Mouse (Mus musculus) C2C12 (cell line): ENCODE data around the gene Epas1. TPM values are rescaled to one million over a fixed set of nuclear protein-coding genes. Genes with fewer than 3 reads are reported as not detected.

Source experiments
- H3K27me3 ChIP-seq: one replicate; pipeline ENCODE4 v1.6.1; 2011; ENCODE audit not compliant: control insufficient read depth, insufficient read depth, insufficient read length
- H3K36me3 ChIP-seq: one replicate; pipeline ENCODE4 v1.6.1; 2011; ENCODE audit not compliant: control insufficient read depth, insufficient read depth
- H3K4me3 ChIP-seq: one replicate; pipeline ENCODE4 v1.5.1; 2011; ENCODE audit warnings: mild to moderate bottlenecking, control low read depth; ENCODE audit not compliant: poor library complexity, insufficient read depth, severe bottlenecking
- H3K79me2 ChIP-seq: one replicate; pipeline ENCODE4 v1.6.1; 2011; ENCODE audit not compliant: control insufficient read depth, insufficient read depth
- H3K79me3 ChIP-seq: one replicate; pipeline ENCODE4 v1.6.1; 2011; ENCODE audit warnings: low read depth, control low read depth
- H3ac ChIP-seq: one replicate; pipeline ENCODE3; 2011; ENCODE audit warnings: low read depth; ENCODE audit not compliant: control insufficient read depth, insufficient read length
- CEBPB ChIP-seq: IDR thresholded peaks from one replicate; pipeline ENCODE4 v1.6.1; 2011; ENCODE audit warnings: low read depth, mild to moderate bottlenecking, control low read depth, moderate library complexity
- CTCF ChIP-seq: IDR thresholded peaks from one replicate; pipeline ENCODE4 v1.5.1; 2011; ENCODE audit not compliant: control insufficient read depth, insufficient read depth, insufficient read length
- FOSL1 ChIP-seq: IDR thresholded peaks from one replicate; pipeline ENCODE4 v1.8.0; 2011; ENCODE audit warnings: mild to moderate bottlenecking, low read length; ENCODE audit not compliant: poor library complexity, insufficient read depth, severe bottlenecking
- MAX ChIP-seq: IDR thresholded peaks from one replicate; pipeline ENCODE4 v1.6.1; 2011; ENCODE audit warnings: mild to moderate bottlenecking, control low read depth
- MYOD1 ChIP-seq: IDR thresholded peaks from one replicate; pipeline ENCODE4 v1.6.1; 2011; ENCODE audit warnings: low read depth; ENCODE audit not compliant: control insufficient read depth, insufficient read length
- MYOG ChIP-seq: IDR thresholded peaks from one replicate; pipeline ENCODE4 v1.6.1; 2011; ENCODE audit not compliant: control insufficient read depth, insufficient read length; ENCODE audit errors: extremely low read depth
- USF1 ChIP-seq: IDR thresholded peaks from one replicate; pipeline ENCODE4 v1.6.1; 2011; ENCODE audit warnings: low read depth, mild to moderate bottlenecking, control low read depth, moderate library complexity
- polyA plus RNA-seq: library from polyadenylated mRNA; unstranded; fragments of >200 nt; fragmentation: generic; extraction: Trizol; gene quantifications from one replicate; pipeline ENCODE4 v1.2.1, GENCODE M21; 2012; ENCODE audit warnings: missing spikeins

Epas1 gene
- polyA plus RNA-seq, 1 experiment: 0.05 TPM

DNA sequence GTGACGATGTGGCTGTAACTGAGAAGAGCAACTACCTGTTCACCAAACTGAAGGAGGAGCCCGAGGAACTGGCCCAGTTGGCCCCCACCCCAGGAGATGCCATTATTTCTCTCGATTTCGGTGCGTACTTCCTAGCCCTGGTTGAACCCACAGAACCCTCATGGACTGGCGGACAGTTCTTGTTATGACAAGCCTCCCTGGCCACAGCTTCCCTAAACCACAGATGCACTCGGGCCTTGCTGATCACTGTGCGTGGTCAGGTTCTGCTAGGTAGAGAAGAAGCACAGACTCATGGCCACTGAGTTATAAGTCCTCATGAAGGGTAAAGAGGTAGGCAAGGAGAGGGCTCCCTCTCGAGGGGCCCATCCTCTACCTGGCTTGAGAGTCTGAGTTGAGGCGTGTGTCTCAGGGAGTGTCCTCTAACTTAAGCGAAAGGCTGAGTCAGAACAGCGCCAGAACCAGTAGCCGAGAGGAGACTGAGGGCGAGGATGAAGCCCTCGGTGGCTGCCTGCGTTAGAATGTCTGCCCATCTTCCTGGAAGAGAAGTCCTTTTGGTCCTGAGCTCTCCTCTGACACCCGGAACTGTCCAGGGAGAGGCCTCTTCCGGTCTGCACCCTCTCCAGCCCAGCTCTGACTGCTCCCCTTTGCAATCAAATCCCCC is 71.1 kb downstream of the Epas1 start:
- Histone ChIP-seq H3K79me2 (no peaks in the 10 kb centered on the region), H3K27me3 (peaks cover 15% of the 10 kb centered on the region), H3K36me3 (no peaks in the 10 kb centered on the region), H3K4me3 (no peak overlapping the region), H3K79me3 (no peaks in the 10 kb centered on the region), H3ac (no peak overlapping the region)
- no peak for TF ChIP-seq MYOD1
- no peak for TF ChIP-seq FOSL1
- no peak for TF ChIP-seq USF1
- TF ChIP-seq MYOG: no peak
- no peak for TF ChIP-seq CTCF
- no peak for TF ChIP-seq MAX
- no peak for TF ChIP-seq CEBPB

DNA sequence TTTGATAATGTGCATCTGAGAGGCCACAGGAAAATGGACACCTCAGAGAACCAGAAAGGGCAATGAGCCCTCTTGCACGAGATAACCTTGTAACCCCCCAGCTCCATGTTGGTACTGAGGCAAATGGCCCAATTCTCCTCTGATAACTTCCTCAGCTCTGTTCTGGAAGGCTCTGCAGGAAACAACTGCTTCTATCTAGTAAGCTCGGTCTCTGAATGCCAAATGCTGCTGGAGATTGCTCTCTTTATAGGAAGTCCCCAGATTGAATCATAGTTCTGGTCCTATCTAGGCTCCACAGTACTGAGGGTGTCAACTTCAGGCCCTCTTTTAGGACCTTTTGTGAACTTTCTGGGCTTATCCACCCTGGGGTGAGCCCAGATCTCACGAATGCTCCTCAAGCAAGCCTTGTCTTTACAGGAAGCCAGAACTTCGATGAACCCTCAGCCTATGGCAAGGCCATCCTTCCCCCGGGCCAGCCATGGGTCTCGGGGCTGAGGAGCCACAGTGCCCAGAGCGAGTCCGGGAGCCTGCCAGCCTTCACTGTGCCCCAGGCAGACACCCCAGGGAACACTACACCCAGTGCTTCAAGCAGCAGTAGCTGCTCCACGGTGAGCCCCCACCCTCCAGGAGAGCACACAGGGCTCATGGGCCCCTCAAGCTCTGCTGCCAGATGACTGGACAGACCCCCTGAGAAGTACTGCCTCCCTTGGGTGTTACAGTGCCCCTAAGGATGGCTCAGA is 71.8 kb downstream of the Epas1 start:
- Histone ChIP-seq H3ac (no peak overlapping the region), H3K27me3 (peaks cover 19% of the 10 kb centered on the region), H3K79me3 (no peaks in the 10 kb centered on the region), H3K36me3 (no peaks in the 10 kb centered on the region), H3K4me3 (no peak overlapping the region), H3K79me2 (no peaks in the 10 kb centered on the region)
- TF ChIP-seq FOSL1: no peak
- TF ChIP-seq USF1: no peak
- no peak for TF ChIP-seq CEBPB
- TF ChIP-seq CTCF: no peak
- no peak for TF ChIP-seq MYOG
- TF ChIP-seq MYOD1: no peak
- TF ChIP-seq MAX: no peak

DNA sequence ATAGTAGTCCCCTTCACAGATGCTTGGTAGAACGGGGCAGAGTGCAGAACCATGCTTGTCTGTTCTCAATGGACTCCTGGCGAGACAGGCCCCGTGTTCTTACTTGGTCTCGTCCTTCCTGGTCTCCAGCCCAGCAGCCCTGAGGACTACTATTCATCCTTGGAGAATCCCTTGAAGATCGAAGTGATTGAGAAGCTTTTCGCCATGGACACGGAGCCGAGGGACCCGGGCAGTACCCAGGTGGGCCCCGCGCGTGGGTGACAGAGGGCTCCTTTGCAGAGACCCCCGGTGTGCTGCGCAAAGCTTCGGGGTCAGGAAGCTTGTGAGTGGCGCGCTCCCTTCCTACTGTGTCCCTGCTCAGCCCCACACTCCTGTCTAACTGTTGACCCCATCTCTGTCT is 72.9 kb downstream of the Epas1 start:
- peaks cover 23% of the 10 kb centered on the region for H3K27me3 ChIP-seq
- no peaks in the 10 kb centered on the region for H3K79me2 ChIP-seq
- H3ac ChIP-seq: no peak overlapping the region
- no peak for TF ChIP-seq USF1
- TF ChIP-seq CTCF: no peak
- no peak for TF ChIP-seq MYOG
- TF ChIP-seq FOSL1: no peak
- TF ChIP-seq MAX: no peak
- TF ChIP-seq CEBPB: no peak
- no peak for TF ChIP-seq MYOD1
- no peaks in the 10 kb centered on the region for H3K79me3 ChIP-seq
- no peaks in the 10 kb centered on the region for H3K36me3 ChIP-seq
- H3K4me3 ChIP-seq: no peak overlapping the region

DNA sequence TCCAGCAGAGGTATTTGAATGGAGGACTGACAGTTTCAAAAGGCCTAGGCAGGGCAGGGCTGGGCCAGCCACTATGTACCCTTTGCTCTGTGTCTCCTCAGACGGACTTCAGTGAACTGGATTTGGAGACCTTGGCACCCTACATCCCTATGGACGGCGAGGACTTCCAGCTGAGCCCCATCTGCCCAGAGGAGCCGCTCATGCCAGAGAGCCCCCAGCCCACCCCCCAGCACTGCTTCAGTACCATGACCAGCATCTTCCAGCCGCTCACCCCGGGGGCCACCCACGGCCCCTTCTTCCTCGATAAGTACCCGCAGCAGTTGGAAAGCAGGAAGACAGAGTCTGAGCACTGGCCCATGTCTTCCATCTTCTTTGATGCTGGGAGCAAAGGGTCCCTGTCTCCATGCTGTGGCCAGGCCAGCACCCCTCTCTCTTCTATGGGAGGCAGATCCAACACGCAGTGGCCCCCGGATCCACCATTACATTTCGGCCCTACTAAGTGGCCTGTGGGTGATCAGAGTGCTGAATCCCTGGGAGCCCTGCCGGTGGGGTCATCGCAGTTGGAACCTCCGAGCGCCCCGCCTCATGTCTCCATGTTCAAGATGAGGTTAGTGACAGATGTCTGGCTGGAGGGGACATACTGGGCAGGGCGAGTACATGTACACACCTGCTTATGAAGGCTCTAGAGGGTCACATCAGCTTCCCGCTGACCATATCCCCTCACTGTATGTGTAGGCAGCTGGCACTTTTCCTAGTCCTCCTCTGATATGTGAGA is 74.1 kb downstream of the Epas1 start:
- no peak for TF ChIP-seq CTCF
- no peak for TF ChIP-seq MYOD1
- no peak for TF ChIP-seq CEBPB
- TF ChIP-seq MYOG: no peak
- TF ChIP-seq MAX: no peak
- TF ChIP-seq USF1: no peak
- no peak for TF ChIP-seq FOSL1
- H3K79me3 ChIP-seq: no peaks in the 10 kb centered on the region
- H3K79me2 ChIP-seq: no peaks in the 10 kb centered on the region
- H3K27me3 ChIP-seq: peaks cover 23% of the 10 kb centered on the region
- no peak overlapping the region for H3K4me3 ChIP-seq
- H3K36me3 ChIP-seq: no peaks in the 10 kb centered on the region
- H3ac ChIP-seq: no peak overlapping the region

DNA sequence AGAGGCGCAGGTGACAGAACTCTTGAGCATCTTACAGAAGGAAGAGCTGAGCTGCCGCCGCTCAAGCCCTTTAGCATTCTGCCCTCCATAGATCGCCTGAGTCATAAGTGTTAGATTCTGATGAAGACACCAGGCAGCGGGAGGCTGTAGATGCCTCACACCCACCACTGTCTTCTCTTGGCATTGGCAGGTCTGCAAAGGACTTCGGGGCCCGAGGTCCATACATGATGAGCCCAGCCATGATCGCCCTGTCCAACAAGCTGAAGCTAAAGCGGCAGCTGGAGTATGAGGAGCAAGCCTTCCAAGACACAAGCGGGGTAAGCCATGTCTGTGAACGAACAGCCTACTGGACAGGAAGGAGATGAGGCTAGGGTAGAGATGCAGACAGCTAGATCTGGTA is 75.0 kb downstream of the Epas1 start:
- H3K27me3 ChIP-seq: peaks cover 19% of the 10 kb centered on the region
- no peak overlapping the region for H3ac ChIP-seq
- TF ChIP-seq CEBPB: no peak
- no peak for TF ChIP-seq MAX
- TF ChIP-seq MYOG: no peak

More for the DNA sequence above, 75.0 kb downstream of the Epas1 start:
- Histone ChIP-seq H3K79me3 (no peaks in the 10 kb centered on the region), H3K79me2 (no peaks in the 10 kb centered on the region), H3K36me3 (no peaks in the 10 kb centered on the region), H3K4me3 (no peak overlapping the region)
